Mouse (Mus musculus): ENCODE measurements around the gene Zswim3.

Gene Zswim3

DNA sequence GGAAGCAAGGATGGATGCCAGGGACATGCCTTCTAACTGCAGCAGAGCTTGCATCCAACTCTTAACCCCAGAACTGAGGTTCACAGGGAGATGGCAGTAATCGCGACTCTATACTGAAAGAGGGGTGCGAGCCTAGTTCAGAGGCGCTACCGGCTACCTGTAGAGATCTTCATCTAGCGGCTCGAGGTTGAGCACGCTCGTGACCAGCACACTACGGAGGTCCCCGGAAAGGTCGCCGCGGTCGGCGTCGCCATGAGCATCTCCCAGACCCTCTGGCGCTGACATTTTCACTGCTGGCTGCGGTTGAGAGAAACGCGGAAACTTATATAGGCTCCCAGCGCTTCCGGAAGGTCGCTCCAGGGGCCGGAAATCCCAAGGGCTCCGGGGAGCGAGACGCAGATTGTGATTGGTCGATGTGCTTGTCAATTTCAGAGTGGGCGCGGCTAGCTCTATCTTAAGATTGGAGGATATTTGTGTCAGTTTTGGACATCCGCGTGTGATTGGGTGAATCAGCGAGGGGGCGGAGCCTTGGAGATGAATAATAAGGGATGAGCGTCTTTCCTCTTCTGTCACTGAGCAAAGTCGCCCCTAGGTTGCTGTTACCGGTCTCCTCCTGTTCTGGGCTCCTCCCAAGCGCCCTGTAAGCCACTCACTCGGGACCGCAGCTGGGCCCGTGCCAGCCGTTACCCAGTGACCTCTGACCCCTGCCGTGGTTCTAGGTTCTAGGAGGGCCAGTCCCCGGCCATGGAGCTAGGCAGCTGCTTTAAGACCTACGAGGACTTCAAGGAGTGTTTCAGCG is at the start of gene Zswim3, which contains the start of gene Acot8:
Zswim3 (plus strand) TSS at position 566 of the 799 bp plus-strand sequence.
Acot8 (minus strand) TSS at position 350 of the 799 bp plus-strand sequence.
- DNase-seq = peak; percentile 96

GRCm38 (mm10) chr2:164757841-164758240 is 47.1 kb upstream of the Zswim3 start:
- no peak for DNase-seq

DNA sequence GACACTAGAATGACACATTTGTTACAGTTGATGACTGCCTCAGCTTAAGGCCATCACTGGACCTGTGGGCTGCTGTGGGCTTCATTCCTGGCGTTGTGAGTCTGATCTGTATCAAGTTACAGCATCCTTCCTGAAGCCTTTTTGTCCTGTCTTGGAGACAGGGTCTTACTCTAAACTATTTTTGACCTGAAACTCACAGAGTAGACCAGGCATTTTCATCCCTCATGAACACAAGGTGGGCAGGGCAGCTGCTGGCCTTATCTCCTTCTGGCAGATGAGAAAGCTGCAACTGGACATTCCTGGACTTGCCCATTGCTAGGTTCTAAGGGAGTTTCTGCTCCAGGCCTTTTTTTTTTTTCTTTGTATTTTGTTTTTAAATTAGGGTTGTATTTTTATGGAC is 46.2 kb upstream of the Zswim3 start:
- DNase-seq = no peak

DNA sequence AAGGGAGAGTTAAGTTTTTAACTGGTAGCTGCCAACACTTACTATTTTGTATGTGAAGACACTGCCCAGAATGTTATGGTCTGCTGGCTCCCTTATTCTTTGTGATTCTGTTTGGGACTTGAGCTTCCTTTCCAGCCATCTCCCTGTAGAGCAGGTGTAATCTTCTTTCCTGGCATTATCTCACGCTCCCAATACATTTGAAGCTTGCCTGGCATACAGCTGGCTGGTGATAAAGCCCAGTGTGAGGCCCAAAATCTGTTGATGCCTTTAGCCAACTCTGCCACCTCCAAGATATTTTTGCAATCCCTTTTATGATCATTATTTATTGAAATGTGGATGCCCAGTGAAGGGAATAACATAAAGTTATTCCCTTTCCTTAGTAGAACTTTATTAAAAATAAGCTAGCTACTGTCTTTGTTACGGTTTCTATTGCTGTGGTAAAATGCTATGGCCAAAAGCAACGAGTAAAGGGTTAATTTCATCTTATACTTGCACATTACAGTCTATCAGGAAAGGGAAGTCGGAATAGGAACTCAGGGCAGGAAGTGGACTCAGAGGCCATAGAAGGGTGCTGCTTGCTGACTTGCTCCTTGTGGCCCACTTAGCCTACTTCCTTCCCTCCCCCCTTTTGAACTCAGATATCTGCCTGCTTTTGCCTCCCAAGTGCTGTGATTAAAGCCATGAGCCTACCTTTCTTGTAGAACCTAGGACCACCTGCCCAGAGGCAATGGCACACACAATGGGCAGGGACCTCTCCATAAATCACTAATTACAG is 44.7 kb upstream of the Zswim3 start:
- no peak for DNase-seq

DNA sequence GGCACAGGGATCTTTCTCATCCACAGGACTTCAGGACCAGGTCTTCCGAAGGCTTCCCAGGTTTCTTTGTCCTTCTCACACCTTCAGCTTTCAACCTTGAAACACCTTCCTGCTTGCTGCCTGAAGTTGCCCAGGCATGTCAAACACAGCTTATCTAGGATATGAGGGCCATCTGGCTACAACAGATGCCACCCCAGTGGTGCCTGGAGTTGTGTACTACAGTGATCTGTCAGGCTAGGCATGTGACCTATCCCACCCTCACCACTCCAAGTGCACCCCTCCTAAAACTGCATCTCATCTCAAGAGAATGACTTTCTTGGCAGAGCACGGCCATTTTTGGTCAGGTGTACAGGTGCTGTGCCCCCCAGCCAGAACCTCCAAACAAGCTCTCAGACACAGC is 43.4 kb upstream of the Zswim3 start:
- no peak for DNase-seq

- DNase-seq = no peak
Measured at GRCm38 (mm10) chr2:164761971-164762370, 42.9 kb upstream of the Zswim3 start.

GRCm38 (mm10) chr2:164762593-164762992 is 42.3 kb upstream of the Zswim3 start:
- DNase-seq = no peak

DNA sequence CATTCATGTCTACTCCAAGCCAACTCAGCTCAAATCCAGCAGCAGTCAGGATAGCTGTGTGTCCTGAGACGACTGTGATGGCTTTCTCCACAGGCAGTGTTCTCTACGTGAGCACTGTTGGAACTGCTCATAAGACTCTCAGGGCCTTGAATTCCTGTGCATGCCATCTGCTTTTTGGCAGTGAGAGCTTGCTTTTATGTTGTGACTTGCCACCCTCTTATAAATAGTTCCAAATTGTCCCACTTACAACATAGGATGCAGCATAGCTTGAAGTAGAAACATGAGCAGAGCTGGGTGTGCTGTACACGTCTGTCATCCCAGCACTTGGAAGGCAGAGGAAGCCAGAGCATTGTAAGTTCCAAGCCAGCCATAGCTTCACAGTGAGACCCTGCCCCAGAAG is 39.1 kb upstream of the Zswim3 start:
- no peak for DNase-seq

GRCm38 (mm10) chr2:164767812-164768540 is 36.9 kb upstream of the Zswim3 start:
- no peak for DNase-seq

GRCm38 (mm10) chr2:164769258-164770037 is 35.5 kb upstream of the Zswim3 start, which contains the start of gene Ube2c:
Ube2c (plus strand) TSS chr2:164769898.
- DNase-seq = peak; percentile 96

- no peak for DNase-seq
Measured at GRCm38 (mm10) chr2:164770279-164770678, 34.6 kb upstream of the Zswim3 start.

GRCm38 (mm10) chr2:164771123-164771522 is 33.8 kb upstream of the Zswim3 start:
- DNase-seq = no peak

DNA sequence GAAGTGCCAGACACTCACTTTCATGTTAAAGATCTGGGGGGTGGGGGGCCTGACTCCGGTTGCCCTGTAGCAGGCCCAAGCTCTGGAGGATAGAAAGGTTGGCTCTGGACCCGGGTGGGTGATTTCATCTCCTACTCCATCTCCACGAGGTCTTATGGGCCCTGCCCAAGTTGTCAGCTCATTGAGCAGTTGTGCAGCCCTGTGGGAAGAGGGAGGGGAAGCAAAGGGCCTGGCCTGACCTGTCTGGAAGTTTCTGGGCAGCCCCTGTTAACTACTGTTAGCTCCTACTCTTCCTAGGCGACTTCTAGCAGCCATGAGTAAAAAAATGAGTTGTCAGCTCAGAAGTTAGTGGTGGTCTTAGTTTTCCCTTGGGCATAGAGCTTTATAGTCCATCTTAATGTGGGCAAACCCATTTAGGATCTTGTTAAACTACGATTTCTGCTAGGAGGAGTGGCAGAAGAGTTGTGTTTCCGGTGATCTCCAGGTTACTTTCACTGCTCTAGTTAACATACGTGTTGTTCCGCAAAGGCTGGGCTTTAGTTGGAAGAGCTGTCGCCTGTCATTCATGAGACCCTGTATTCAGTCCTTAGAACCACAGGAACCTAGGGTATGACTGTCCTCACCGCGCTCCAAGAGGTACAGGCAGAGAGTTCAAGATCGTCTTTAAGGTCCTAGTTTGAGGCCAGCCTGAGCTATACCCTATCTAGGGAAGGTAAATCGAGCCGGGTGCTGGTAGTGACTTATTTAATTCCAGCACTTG is 31.5 kb upstream of the Zswim3 start:
- DNase-seq = no peak

DNA sequence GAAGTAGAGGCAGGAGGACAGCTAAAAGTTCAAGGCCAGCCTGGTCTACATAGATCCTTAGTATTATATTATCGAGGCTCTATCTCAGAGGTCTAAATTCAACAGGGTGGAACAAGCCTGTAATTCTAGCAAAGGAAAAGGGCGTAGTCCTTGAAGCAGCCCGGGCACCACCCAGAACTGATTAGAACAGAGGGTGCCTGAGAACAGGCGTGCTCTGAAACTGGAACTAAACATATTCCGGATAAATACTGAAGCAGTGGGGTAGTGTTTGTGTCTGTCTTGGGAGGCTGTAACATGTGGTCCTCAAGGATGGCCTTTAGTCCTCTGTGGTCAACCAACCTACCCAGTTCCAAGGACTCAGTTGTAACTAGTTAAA is 30.9 kb upstream of the Zswim3 start:
- no peak for DNase-seq

DNA sequence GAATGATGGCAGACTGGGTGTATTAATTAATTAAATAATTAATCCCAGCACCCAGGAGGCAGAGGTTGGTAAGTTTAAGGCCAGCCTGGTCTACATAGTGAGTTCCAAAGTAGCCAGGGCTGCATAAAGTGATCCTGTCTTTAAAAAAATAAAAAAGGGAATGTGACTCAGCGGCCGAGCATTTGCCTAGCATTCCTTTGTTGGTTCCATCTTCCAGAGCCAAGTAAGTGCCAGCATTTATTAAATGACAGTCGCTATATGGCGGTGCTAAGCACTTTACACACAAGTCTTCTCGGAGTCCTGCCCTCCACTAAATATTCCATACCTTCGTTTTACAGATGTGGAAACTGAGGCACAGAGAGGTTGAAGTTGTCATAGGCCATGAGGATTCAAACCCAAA is 28.8 kb upstream of the Zswim3 start:
- DNase-seq = no peak

GRCm38 (mm10) chr2:164776801-164777200 is 28.1 kb upstream of the Zswim3 start:
- no peak for DNase-seq

- no peak for DNase-seq
Measured at GRCm38 (mm10) chr2:164777246-164778014, 27.5 kb upstream of the Zswim3 start.

GRCm38 (mm10) chr2:164778015-164778287 is 26.9 kb upstream of the Zswim3 start:
- DNase-seq = no peak

- DNase-seq = no peak
Measured at GRCm38 (mm10) chr2:164778809-164779208, 26.1 kb upstream of the Zswim3 start.

DNA sequence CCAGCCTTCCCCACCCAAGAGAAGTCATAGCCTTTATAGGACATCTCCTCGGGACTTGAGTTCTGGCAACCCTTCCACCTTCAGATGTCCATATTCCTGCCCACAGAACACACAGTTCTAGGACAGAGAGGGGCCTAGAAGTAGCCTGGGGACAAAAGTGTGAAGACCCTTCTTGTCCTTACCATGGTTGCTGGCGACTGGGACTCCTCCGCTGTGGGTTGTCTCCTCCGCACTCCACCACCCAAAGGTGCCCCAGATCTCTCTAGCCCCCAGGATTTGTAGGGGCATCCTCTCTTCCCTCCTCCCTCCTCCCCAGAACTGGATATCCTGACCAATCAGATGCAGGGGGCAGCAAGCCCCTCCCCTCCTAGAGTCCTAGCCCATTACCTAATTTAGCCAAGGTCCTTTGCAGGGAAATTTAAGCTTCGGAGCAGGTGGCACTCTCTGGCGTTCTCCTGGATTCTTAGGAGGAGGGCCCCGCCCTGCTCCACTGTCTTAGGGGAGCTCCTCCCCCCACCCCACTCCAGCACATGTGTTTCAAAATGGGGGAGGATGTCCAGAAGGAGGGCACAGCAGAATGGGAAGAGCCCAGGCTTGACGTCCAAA is 25.3 kb upstream of the Zswim3 start, which contains the start of gene Tnnc2:
Tnnc2 (minus strand) TSS at position 487 of the 606 bp plus-strand sequence.
- no peak for DNase-seq

DNA sequence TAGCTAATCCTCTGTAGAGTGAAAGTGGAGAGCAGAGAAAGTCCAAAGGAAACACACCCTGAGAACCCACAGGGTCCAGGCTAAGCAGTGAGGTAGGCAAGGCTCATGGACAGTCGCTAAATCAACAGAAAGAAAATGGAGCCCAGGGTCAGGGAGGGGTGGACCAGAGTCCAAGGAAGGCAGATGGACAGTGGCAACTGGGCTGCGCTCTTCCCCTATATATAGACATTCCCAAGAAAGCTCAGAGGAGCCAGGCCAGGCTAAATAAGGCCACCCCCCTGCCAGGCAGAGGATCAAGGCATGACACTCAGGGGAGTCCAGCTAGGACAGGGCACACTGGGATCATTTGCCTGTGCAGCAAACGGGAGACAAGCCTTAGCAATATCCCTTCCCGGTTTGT is 23.0 kb upstream of the Zswim3 start:
- DNase-seq = no peak

Measured in right cerebral cortex, postnatal 4 days (tissue).